ENCODE assay signal across 19 mouse cellular contexts in genomic region chr11:118995448-118995847, GRCm38 (mm10). TPM values are rescaled to one million over a fixed set of nuclear protein-coding genes. Genes with fewer than 3 reads are reported as not detected.
DNase-seq lines count a peak whose midpoint lies in the region; ATAC-seq lines count a peak whose summit lies in the region.
"Had no signal": no experiment of that assay in that cellular context is flagged by ENCODE, and none has a peak within 500 bp of the region (broad histone marks: within the 10 kb centered on the region; RNA-seq: fewer than 3 reads in every experiment).

No protein-coding gene starts in this region.

- intact Hi-C loops in left cerebral cortex, postnatal 14 days (cut with DNase I) = loop anchor here (5.0 kb wide), 1 partner anchor 42 kb away; no protein-coding TSS in a partner anchor

- peaks cover 18% of the 10 kb centered on the region for H3K4me1 ChIP-seq in limb, embryonic 12.5 days (replicated peaks)
- H3K4me1 ChIP-seq in limb, embryonic 10.5 days = peaks cover 42% of the 10 kb centered on the region
- H3K4me1 ChIP-seq in embryonic facial prominence, embryonic 10.5 days = peaks cover 31% of the 10 kb centered on the region
- peaks cover 23% of the 10 kb centered on the region for H3K4me1 ChIP-seq in limb, embryonic 15.5 days

- H3K4me3 ChIP-seq in limb, embryonic 12.5 days (replicated peaks) = no peak overlapping the region
- H3K4me3 ChIP-seq in limb, embryonic 10.5 days = no peak overlapping the region
- no peak overlapping the region for H3K4me3 ChIP-seq in embryonic facial prominence, embryonic 10.5 days
- no peak overlapping the region for H3K4me3 ChIP-seq in limb, embryonic 15.5 days
- H3K4me3 ChIP-seq: gastrocnemius, adult 2 months; heart, adult 2 months had no signal

- peaks cover 21% of the 10 kb centered on the region for H3K27me3 ChIP-seq in limb, embryonic 12.5 days
- H3K27me3 ChIP-seq in limb, embryonic 10.5 days (ENCODE audit: low read depth, poor library complexity, severe bottlenecking) = peaks cover 72% of the 10 kb centered on the region
- peaks cover 65% of the 10 kb centered on the region for H3K27me3 ChIP-seq in embryonic facial prominence, embryonic 10.5 days (replicated peaks; ENCODE audit: low read depth, poor library complexity, severe bottlenecking)
- peaks cover 24% of the 10 kb centered on the region for H3K27me3 ChIP-seq in limb, embryonic 15.5 days

- H3K4me2 ChIP-seq in limb, embryonic 12.5 days = no peak overlapping the region
- H3K4me2 ChIP-seq in limb, embryonic 15.5 days = no peak overlapping the region

- DNase-seq in limb, embryonic 10.5 days (ENCODE audit: low spot score) = no peak
- DNase-seq in adipocyte (ENCODE audit: low spot score) = peak; percentile 24
- no peak for DNase-seq in embryonic facial prominence, embryonic 10.5 days (ENCODE audit: low spot score)
- no peak for DNase-seq in frontal cortex, postnatal 36 days (ENCODE audit: low spot score in 2 of 2)
- DNase-seq in left cerebral cortex, postnatal 14 days (ENCODE audit: low spot score in 2 of 2) = no peak
- no peak for DNase-seq in spleen, adult 18-20 months
- DNase-seq: cerebellum, adult 2 months; gastrocnemius, adult 2 months; heart, adult 2 months; heart, postnatal 10 days; thymus, postnatal 4 days had no signal

- 30% methylated on average over 4 of the region's 4 CpGs for WGBS in limb, embryonic 12.5 days
- WGBS in limb, embryonic 10.5 days = 33% methylated on average over 4 of the region's 4 CpGs
- WGBS in embryonic facial prominence, embryonic 10.5 days = 36% methylated on average over 4 of the region's 4 CpGs
- 32% methylated on average over 4 of the region's 4 CpGs for WGBS in limb, embryonic 15.5 days

- H3K9me3 ChIP-seq in limb, embryonic 12.5 days = no peaks in the 10 kb centered on the region
- H3K9me3 ChIP-seq in limb, embryonic 10.5 days (replicated peaks) = no peaks in the 10 kb centered on the region
- H3K9me3 ChIP-seq in embryonic facial prominence, embryonic 10.5 days = no peaks in the 10 kb centered on the region
- H3K9me3 ChIP-seq in limb, embryonic 15.5 days = no peaks in the 10 kb centered on the region

- 0 out of 2 replicates have a peak overlapping the region, but pooled peaks have one; percentile 1 for H3K27ac ChIP-seq in limb, embryonic 12.5 days
- H3K27ac ChIP-seq in limb, embryonic 10.5 days = no peak overlapping the region
- H3K27ac ChIP-seq in embryonic facial prominence, embryonic 10.5 days (replicated peaks) = 0 out of 2 replicates have a peak overlapping the region, but pooled peaks have one; percentile 21
- peak overlapping the region; percentile 38 for H3K27ac ChIP-seq in limb, embryonic 15.5 days
- H3K27ac ChIP-seq: gastrocnemius, adult 2 months; heart, adult 2 months; liver, embryonic 14.5 days had no signal

- no peak overlapping the region for H3K9ac ChIP-seq in limb, embryonic 12.5 days (replicated peaks)
- H3K9ac ChIP-seq in limb, embryonic 15.5 days = no peak overlapping the region
- H3K9ac ChIP-seq: liver, embryonic 14.5 days had no signal

- no peak for ATAC-seq in limb, embryonic 12.5 days (ENCODE audit: insufficient number of reproducible peaks, insufficient read depth, low FRiP score, low TSS enrichment, low read depth)
- ATAC-seq in limb, embryonic 15.5 days (ENCODE audit: insufficient number of reproducible peaks, low FRiP score, low TSS enrichment, low read depth) = no peak
- ATAC-seq: activated CD4-positive, CD25-positive, alpha-beta regulatory T cell, adult 4 months; intestine, embryonic 16.5 days had no signal

- no peaks in the 10 kb centered on the region for H3K36me3 ChIP-seq in limb, embryonic 12.5 days
- H3K36me3 ChIP-seq in limb, embryonic 10.5 days = no peaks in the 10 kb centered on the region
- no peaks in the 10 kb centered on the region for H3K36me3 ChIP-seq in embryonic facial prominence, embryonic 10.5 days (replicated peaks)
- H3K36me3 ChIP-seq in limb, embryonic 15.5 days = no peaks in the 10 kb centered on the region

RNA-seq across cellular contexts. Expression of gene Enpp7, which starts 7.5 kb away (rescaled TPM):
- not detected in 2 replicates for polyA plus RNA-seq in limb, embryonic 12.5 days (2016; fragmentation: Nextera tagmentation; extraction: Ambion mirVana)
- not detected in 2 replicates for polyA plus RNA-seq in limb, embryonic 10.5 days (2016; fragmentation: Nextera tagmentation; extraction: Ambion mirVana)
- polyA plus RNA-seq in embryonic facial prominence, embryonic 10.5 days (2016; fragmentation: Nextera tagmentation; extraction: Ambion mirVana) = not detected in 2 replicates
- polyA plus RNA-seq in limb, embryonic 15.5 days (2015; fragmentation: Nextera tagmentation; extraction: Ambion mirVana) = not detected in 2 replicates
- total RNA-seq in left cerebral cortex, postnatal 14 days (2021) = not detected
- total RNA-seq: gastrocnemius, adult 2 months; heart, adult 2 months; heart, postnatal 10 days; megakaryocyte, adult 5-6 weeks had no signal
- polyA plus RNA-seq: activated CD4-positive, CD25-positive, alpha-beta regulatory T cell, adult 4 months; cerebellum, adult 2 months; heart, adult 2 months; liver, embryonic 14.5 days; neural tube, embryonic 11.5 days; testis, adult 2 months had no signal

RNA-seq across cellular contexts. Expression of gene Cbx2, which starts 27.3 kb away (rescaled TPM):
- 121 and 122 TPM in 2 replicates for polyA plus RNA-seq in limb, embryonic 12.5 days (2016; fragmentation: Nextera tagmentation; extraction: Ambion mirVana)
- polyA plus RNA-seq in limb, embryonic 10.5 days (2016; fragmentation: Nextera tagmentation; extraction: Ambion mirVana) = 151 and 170 TPM in 2 replicates
- 150 and 152 TPM in 2 replicates for polyA plus RNA-seq in embryonic facial prominence, embryonic 10.5 days (2016; fragmentation: Nextera tagmentation; extraction: Ambion mirVana)
- 30.4 and 32.3 TPM in 2 replicates for polyA plus RNA-seq in limb, embryonic 15.5 days (2015; fragmentation: Nextera tagmentation; extraction: Ambion mirVana)
- total RNA-seq in left cerebral cortex, postnatal 14 days (2021) = 1 to 10 TPM; 2.4 to 3.4 TPM

RNA-seq across cellular contexts. Expression of gene Cbx8, which starts 45.3 kb away (rescaled TPM):
- polyA plus RNA-seq in limb, embryonic 12.5 days (2016; fragmentation: Nextera tagmentation; extraction: Ambion mirVana) = 11.8 and 13.0 TPM in 2 replicates
- 12.2 and 15.1 TPM in 2 replicates for polyA plus RNA-seq in limb, embryonic 10.5 days (2016; fragmentation: Nextera tagmentation; extraction: Ambion mirVana)
- 11.6 and 12.4 TPM in 2 replicates for polyA plus RNA-seq in embryonic facial prominence, embryonic 10.5 days (2016; fragmentation: Nextera tagmentation; extraction: Ambion mirVana)
- polyA plus RNA-seq in limb, embryonic 15.5 days (2015; fragmentation: Nextera tagmentation; extraction: Ambion mirVana) = 8.9 and 9.6 TPM in 2 replicates
- 10 to 100 TPM; 12.9 to 15.4 TPM for total RNA-seq in left cerebral cortex, postnatal 14 days (2021)
